Mouse (Mus musculus) ES-Bruce4 (cell line): Measurements from ENCODE around the gene Wls.

Source experiments
- CTCF ChIP-seq: IDR thresholded peaks from one replicate; pipeline ENCODE4 v1.8.1; 2011; ENCODE audit warnings: low read depth, low read length
- EP300 ChIP-seq: IDR thresholded peaks from 2 replicates; pipeline ENCODE4 v1.6.1; 2011; ENCODE audit warnings: low read depth, low read length; ENCODE audit not compliant: insufficient read depth
- POLR2A ChIP-seq: IDR thresholded peaks from one replicate; pipeline ENCODE4 v1.8.1; 2011; ENCODE audit warnings: low read length; ENCODE audit not compliant: insufficient read depth

GRCm38 (mm10) chr3:159789781-159790180, 49.7 kb upstream of the Wls start:
- no peak for TF ChIP-seq EP300
- no peak for TF ChIP-seq POLR2A
- no peak for TF ChIP-seq CTCF
